Mouse (Mus musculus) kidney, embryonic 15.5 days (tissue): Measurements from ENCODE around the gene Olfr1226. TPM values are rescaled to one million over a fixed set of nuclear protein-coding genes. Genes with fewer than 3 reads are reported as not detected.
"Not testable (repeated sequence)": the region's sequence is repeated elsewhere in the genome, so short reads cannot be mapped to it uniquely, and the experiment has no call there.

Experiments used
- ATAC-seq: fragments of 200-750 bp; cut with Nextera tagmentation; replicated peaks from 2 replicates; pipeline ENCODE4 v1.8.0; 2017; ENCODE audit warnings: moderate TSS enrichment; ENCODE audit not compliant: low FRiP score
- H3K27ac ChIP-seq: fragments of 300-500 bp; sonication (generic); 2 replicates; pipeline ENCODE4 v1.5.1; 2015; ENCODE audit warnings: mild to moderate bottlenecking, inconsistent platforms
- H3K27me3 ChIP-seq: fragments of 300-500 bp; sonication (generic); 2 replicates; pipeline ENCODE4 v1.6.1; 2015; ENCODE audit warnings: inconsistent platforms
- H3K36me3 ChIP-seq: fragments of 300-500 bp; sonication (generic); 2 replicates; pipeline ENCODE4 v1.6.1; 2015; ENCODE audit warnings: inconsistent platforms
- H3K4me1 ChIP-seq: fragments of 300-500 bp; sonication (generic); 2 replicates; pipeline ENCODE4 v1.6.1; 2015; ENCODE audit warnings: inconsistent platforms
- H3K4me2 ChIP-seq: fragments of 300-500 bp; sonication (generic); 2 replicates; pipeline ENCODE4 v1.6.1; 2015; ENCODE audit warnings: moderate library complexity, mild to moderate bottlenecking, inconsistent platforms
- H3K4me3 ChIP-seq: fragments of 300-500 bp; sonication (generic); replicated peaks from 2 replicates; pipeline ENCODE4 v1.5.1; 2015; ENCODE audit warnings: mild to moderate bottlenecking, inconsistent platforms
- H3K9ac ChIP-seq: fragments of 300-500 bp; sonication (generic); 2 replicates; pipeline ENCODE4 v1.6.1; 2015; ENCODE audit warnings: mild to moderate bottlenecking, inconsistent platforms
- H3K9me3 ChIP-seq: fragments of 300-500 bp; sonication (generic); replicated peaks from 2 replicates; pipeline ENCODE4 v1.6.1; 2016; ENCODE audit warnings: inconsistent platforms
- WGBS: fragments of 180-500 bp; shearing (Covaris S2); methylation state at CpG from one replicate; pipeline ENCODE4 v1.1.7; 2015; ENCODE audit warnings: mixed read lengths; 5-methylcytosine and 5-hydroxymethylcytosine counted together
- polyA plus RNA-seq: library from polyadenylated mRNA; unstranded; fragments of >200 nt; fragmentation: Nextera tagmentation; extraction: Ambion mirVana; gene quantifications from 2 replicates; pipeline ENCODE4 v1.2.1, GENCODE M21; 2015

Gene Olfr1226
- not detected in 2 replicates for polyA plus RNA-seq

DNA sequence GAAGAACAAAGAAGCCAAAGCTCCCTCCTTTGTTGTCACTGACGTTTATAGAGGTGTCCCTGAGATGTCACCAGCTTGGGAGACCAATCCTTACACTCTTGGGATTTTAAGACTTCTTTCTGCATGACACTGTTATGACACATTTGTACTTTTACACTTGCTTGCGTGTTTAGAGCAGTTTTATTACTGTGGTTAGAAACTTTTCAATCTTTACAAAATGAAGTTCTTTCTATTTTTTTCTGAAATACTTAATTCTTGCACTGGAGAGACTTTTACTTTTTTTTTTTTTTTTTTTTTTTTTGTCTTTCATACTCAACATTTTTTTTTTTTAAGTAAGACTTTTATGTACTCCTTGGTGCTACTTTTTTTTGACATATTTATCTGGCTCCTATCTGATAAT, at the start of gene Olfr1226:
TSS of gene Olfr1226 (minus strand) at position 101 of the 400 bp plus-strand sequence.
- Histone ChIP-seq H3K4me1 (no peaks in the 10 kb centered on the region), H3K9me3 (no peaks in the 10 kb centered on the region), H3K27ac (no peak within 1 kb of the TSS), H3K4me2 (no peak within 1 kb of the TSS), H3K9ac (no peak within 1 kb of the TSS), H3K27me3 (no peaks in the 10 kb centered on the region), H3K36me3 (no peaks in the 10 kb centered on the region), H3K4me3 (no peak within 1 kb of the TSS)
- no peak for ATAC-seq
- 69% methylated on average over 2 of the region's 2 CpGs for WGBS

DNA sequence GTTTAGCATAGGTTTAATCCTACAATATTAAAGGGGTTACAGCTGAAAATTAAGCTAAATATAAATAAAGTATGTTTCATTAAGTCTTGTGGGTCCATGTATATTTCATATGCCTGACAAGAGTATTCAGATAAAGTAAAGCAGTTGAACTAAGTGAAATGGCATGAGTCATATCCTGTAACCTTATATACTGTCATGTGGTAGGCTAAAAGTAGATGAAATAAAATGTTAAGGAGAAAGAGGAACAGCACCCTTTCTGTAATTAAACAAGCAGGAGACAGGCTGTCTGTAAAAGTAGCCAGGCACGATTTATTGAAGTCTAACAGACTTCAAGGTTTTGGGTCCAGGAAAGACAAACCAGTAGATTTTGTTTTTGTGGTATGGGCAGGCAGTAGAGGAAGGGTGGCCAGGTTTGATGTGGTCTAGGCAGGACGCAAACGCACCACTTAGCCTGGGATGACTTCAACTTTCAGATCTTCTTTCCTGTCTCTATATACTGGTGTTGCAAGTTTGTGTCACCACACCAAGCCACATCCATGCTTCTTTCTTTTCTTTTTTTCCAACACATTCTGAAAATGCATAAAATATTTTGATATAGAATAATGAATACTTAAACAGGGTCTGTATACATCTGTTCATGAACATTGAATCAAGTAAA, 3.4 kb downstream of the Olfr1226 start:
- Histone ChIP-seq H3K4me2 (no peak overlapping the region), H3K9me3 (no peaks in the 10 kb centered on the region), H3K27ac (no peak overlapping the region), H3K4me3 (no peak overlapping the region), H3K27me3 (no peaks in the 10 kb centered on the region), H3K36me3 (no peaks in the 10 kb centered on the region), H3K4me1 (no peaks in the 10 kb centered on the region), H3K9ac (no peak overlapping the region)
- ATAC-seq = no peak
- 84% methylated on average over 3 of the region's 3 CpGs for WGBS

DNA sequence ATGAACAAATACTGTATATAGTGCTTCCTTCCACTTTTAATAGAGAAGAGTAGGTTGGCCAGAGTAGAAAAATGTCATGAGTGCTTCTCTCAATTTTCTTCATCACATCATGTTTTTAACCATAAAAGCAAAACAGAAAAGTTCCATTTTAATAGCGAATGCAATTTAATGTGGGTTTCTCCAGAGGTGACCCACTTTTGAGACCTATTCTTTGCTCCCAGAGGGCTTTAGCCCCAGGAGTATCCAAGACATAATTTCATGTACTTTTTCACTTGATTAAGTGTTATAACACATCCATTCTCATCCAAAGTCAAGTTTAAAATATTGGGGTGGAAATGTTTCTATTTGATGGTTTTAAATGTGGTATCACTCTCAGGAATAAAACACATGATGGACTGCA, 25.3 kb downstream of the Olfr1226 start, which contains the start of gene Olfr1225:
TSS of gene Olfr1225 (minus strand) at position 101 of the 400 bp plus-strand sequence.
- Histone ChIP-seq H3K4me3 (no peak within 1 kb of the TSS), H3K27ac (no peak within 1 kb of the TSS), H3K36me3 (no peaks in the 10 kb centered on the region), H3K4me1 (no peaks in the 10 kb centered on the region), H3K4me2 (no peak within 1 kb of the TSS), H3K9me3 (no peaks in the 10 kb centered on the region), H3K9ac (no peak within 1 kb of the TSS), H3K27me3 (no peaks in the 10 kb centered on the region)
- WGBS = 84% methylated on average over 1 of the region's 1 CpGs
- ATAC-seq = no peak

DNA sequence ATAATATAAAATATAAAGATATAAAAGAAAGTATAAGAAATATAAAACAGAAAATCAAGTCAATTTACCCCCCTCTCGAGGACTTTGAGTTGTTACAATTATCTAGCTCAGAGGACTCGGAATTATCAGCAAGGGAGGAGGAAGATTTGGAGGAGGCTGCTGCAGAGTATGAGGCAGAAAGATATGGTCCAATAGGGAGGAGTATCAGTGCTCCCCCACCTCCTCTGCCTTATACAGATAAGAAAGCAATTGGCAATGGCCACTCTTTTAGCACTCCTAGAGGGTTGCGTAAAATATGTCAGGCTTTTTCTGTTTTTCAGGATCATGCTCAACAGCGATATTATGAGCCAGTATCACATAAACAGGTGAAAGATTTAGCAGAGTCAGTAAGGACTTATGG, 35.1 kb downstream of the Olfr1226 start:
- not testable (repeated sequence) for ATAC-seq, H3K9me3 ChIP-seq, H3K4me2 ChIP-seq, H3K4me3 ChIP-seq, H3K36me3 ChIP-seq, H3K9ac ChIP-seq, H3K27me3 ChIP-seq, H3K4me1 ChIP-seq, H3K27ac ChIP-seq
- 90% methylated on average over 4 of the region's 4 CpGs for WGBS

DNA sequence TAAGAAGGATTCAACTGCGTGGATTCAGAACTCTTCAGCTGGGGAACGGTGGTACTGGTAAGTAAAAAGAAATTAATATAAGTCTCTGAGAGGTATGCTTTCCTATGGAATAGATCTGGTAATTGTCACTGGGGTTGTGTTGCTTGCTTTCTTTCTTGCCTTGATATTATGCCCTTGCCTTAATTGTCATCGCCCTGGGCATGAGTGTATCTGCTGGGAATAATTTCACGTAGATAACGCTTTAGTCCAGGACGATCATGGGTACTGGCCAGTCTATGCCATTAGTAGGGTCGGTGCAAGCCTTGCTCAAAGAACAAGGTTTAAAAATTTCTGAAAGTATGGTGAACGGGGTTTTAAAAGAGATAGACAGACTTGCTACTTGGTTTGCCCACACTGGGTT, 35.9 kb downstream of the Olfr1226 start, which contains the start of gene Olfr1224-ps1:
TSS of gene Olfr1224-ps1 (minus strand) at position 101 of the 400 bp plus-strand sequence.
- not testable (repeated sequence) for H3K4me1 ChIP-seq, H3K27me3 ChIP-seq, H3K9ac ChIP-seq, H3K27ac ChIP-seq, H3K4me2 ChIP-seq, H3K4me3 ChIP-seq, H3K9me3 ChIP-seq, ATAC-seq, H3K36me3 ChIP-seq
- 88% methylated on average over 8 of the region's 8 CpGs for WGBS

DNA sequence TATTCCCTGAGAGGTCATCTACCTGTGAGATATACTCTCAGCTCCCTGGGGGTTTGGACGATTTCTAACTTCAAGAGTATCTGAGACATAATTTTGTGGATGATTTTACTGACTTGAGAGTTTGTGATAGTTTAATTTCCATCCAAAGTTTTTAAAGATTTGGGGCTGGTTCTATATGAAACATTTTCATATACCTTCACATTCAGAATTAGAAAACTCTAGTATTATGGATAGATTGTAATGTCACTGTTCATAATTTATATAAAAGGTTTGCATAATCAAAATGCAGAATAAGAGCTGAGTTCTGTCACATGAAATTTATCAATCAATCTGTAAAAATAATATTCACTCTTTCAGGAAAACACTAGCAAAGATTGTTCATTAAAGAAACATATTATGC, 48.4 kb downstream of the Olfr1226 start, which contains the start of gene Olfr1223:
TSS of gene Olfr1223 (minus strand) at position 101 of the 400 bp plus-strand sequence.
- no peak within 1 kb of the TSS for H3K27ac ChIP-seq
- no peaks in the 10 kb centered on the region for H3K4me1 ChIP-seq
- H3K9ac ChIP-seq = no peak within 1 kb of the TSS
- ATAC-seq = no peak
- no peaks in the 10 kb centered on the region for H3K36me3 ChIP-seq
- H3K9me3 ChIP-seq = no peaks in the 10 kb centered on the region
- H3K4me2 ChIP-seq = no peak within 1 kb of the TSS
- H3K27me3 ChIP-seq = no peaks in the 10 kb centered on the region
- 80% methylated on average over 1 of the region's 1 CpGs for WGBS
- no peak within 1 kb of the TSS for H3K4me3 ChIP-seq

Other genes with a start within 250 kb of the Olfr1226 start
- not detected in 2 replicates for gene Olfr1212, start 246.1 kb downstream of the Olfr1226 start, polyA plus RNA-seq
- not detected in 2 replicates for gene Gm13762, start 219.8 kb downstream of the Olfr1226 start, polyA plus RNA-seq
- gene Olfr1214, start 207.4 kb downstream of the Olfr1226 start, polyA plus RNA-seq = not detected in 2 replicates
- gene Olfr1215, start 193.1 kb downstream of the Olfr1226 start, polyA plus RNA-seq = not detected in 2 replicates
- not detected in 2 replicates for gene Olfr1216, start 181.7 kb downstream of the Olfr1226 start, polyA plus RNA-seq
- gene Olfr1217, start 168.0 kb downstream of the Olfr1226 start, polyA plus RNA-seq = not detected in 2 replicates
- not detected in 2 replicates for gene Olfr1218, start 138.9 kb downstream of the Olfr1226 start, polyA plus RNA-seq
- gene Olfr1219, start 116.5 kb downstream of the Olfr1226 start, polyA plus RNA-seq = not detected in 2 replicates
- gene Olfr1220, start 93.2 kb downstream of the Olfr1226 start, polyA plus RNA-seq = not detected in 2 replicates
- not detected in 2 replicates for gene Olfr1221, start 82.8 kb downstream of the Olfr1226 start, polyA plus RNA-seq
- gene Olfr1222, start 67.0 kb downstream of the Olfr1226 start, polyA plus RNA-seq = not detected in 2 replicates
- not detected in 2 replicates for gene Olfr1223, start 48.5 kb downstream of the Olfr1226 start, polyA plus RNA-seq
- not detected in 2 replicates for gene Olfr1224-ps1, start 36.0 kb downstream of the Olfr1226 start, polyA plus RNA-seq
- not detected in 2 replicates for gene Olfr1225, start 25.4 kb downstream of the Olfr1226 start, polyA plus RNA-seq
- not detected in 2 replicates for gene Olfr1228, start 54.0 kb upstream of the Olfr1226 start, polyA plus RNA-seq
- gene Olfr1229, start 88.0 kb upstream of the Olfr1226 start, polyA plus RNA-seq = not detected in 2 replicates
- not detected in 2 replicates for gene Olfr1230, start 97.2 kb upstream of the Olfr1226 start, polyA plus RNA-seq
- gene Olfr1231, start 107.0 kb upstream of the Olfr1226 start, polyA plus RNA-seq = not detected in 2 replicates
- not detected in 2 replicates for gene Olfr1232, start 129.6 kb upstream of the Olfr1226 start, polyA plus RNA-seq
- gene Olfr1233, start 142.3 kb upstream of the Olfr1226 start, polyA plus RNA-seq = not detected in 2 replicates
- not detected in 2 replicates for gene Olfr1234, start 164.8 kb upstream of the Olfr1226 start, polyA plus RNA-seq
- gene Olfr1238, start 209.6 kb upstream of the Olfr1226 start, polyA plus RNA-seq = not detected in 2 replicates
- gene Olfr1239, start 220.4 kb upstream of the Olfr1226 start, polyA plus RNA-seq = not detected in 2 replicates
- gene Olfr1240, start 243.0 kb upstream of the Olfr1226 start, polyA plus RNA-seq = not detected in 2 replicates